8 mouse cellular contexts compared by ENCODE assay signal in genomic region chr9:37613911-37614280, GRCm38 (mm10). TPM values are rescaled to one million over a fixed set of nuclear protein-coding genes. Genes with fewer than 3 reads are reported as not detected.
DNase-seq lines count a peak whose midpoint lies in the region; ATAC-seq and TF ChIP-seq lines count a peak whose summit lies in the region.

No protein-coding gene starts in this region.

- H3K27me3 ChIP-seq in kidney, embryonic 16.5 days (ENCODE audit: insufficient read depth, low read length) = no peaks in the 10 kb centered on the region
- H3K27me3 ChIP-seq in hindbrain, embryonic 15.5 days = no peaks in the 10 kb centered on the region
- H3K27me3 ChIP-seq in midbrain, embryonic 14.5 days (ENCODE audit: control insufficient read depth, insufficient read depth, low read length) = no peaks in the 10 kb centered on the region

- intact Hi-C loops in left cerebral cortex, postnatal 25 days (cut with DNase I) = loop anchor here (2.0 kb wide), 4 partner anchors 39 to 183 kb away; partner anchors contain the start of gene Nrgn

- no peak for DNase-seq in kidney, postnatal 14 days
- DNase-seq in midbrain, embryonic 14.5 days = no peak
- DNase-seq in right cerebral cortex, adult 18-20 months = no peak
- no peak for DNase-seq in ovary, postnatal 36 days (ENCODE audit: low spot score)
- DNase-seq in left cerebral cortex, postnatal 25 days (ENCODE audit: low spot score in 2 of 2) = no peak

- H3K4me2 ChIP-seq in kidney, embryonic 16.5 days (replicated peaks; ENCODE audit: low read depth, low read length) = peak overlapping the region; percentile 88
- peak overlapping the region; percentile 61 for H3K4me2 ChIP-seq in hindbrain, embryonic 15.5 days
- peak overlapping the region; percentile 60 for H3K4me2 ChIP-seq in midbrain, embryonic 14.5 days (ENCODE audit: low read length)

- H3K36me3 ChIP-seq in kidney, embryonic 16.5 days (ENCODE audit: insufficient read depth, low read length) = no peaks in the 10 kb centered on the region
- no peaks in the 10 kb centered on the region for H3K36me3 ChIP-seq in hindbrain, embryonic 15.5 days
- H3K36me3 ChIP-seq in midbrain, embryonic 14.5 days (ENCODE audit: control insufficient read depth, insufficient read depth, low read length) = no peaks in the 10 kb centered on the region

- 0 out of 2 replicates have a peak overlapping the region, but pooled peaks have one; percentile 50 for H3K27ac ChIP-seq in kidney, embryonic 16.5 days (ENCODE audit: low read length)
- peak overlapping the region; percentile 36 for H3K27ac ChIP-seq in cortical plate, adult 2 months (ENCODE audit: insufficient read depth, low read length)
- H3K27ac ChIP-seq in hindbrain, embryonic 15.5 days (replicated peaks) = peak overlapping the region; percentile 82
- peak overlapping the region; percentile 70 for H3K27ac ChIP-seq in midbrain, embryonic 14.5 days (replicated peaks; ENCODE audit: low read depth, low read length)

- H3K9me3 ChIP-seq in kidney, embryonic 16.5 days (ENCODE audit: low read length) = no peaks in the 10 kb centered on the region
- no peaks in the 10 kb centered on the region for H3K9me3 ChIP-seq in hindbrain, embryonic 15.5 days
- no peaks in the 10 kb centered on the region for H3K9me3 ChIP-seq in midbrain, embryonic 14.5 days (ENCODE audit: control insufficient read depth, low read length)

- peak overlapping the region; percentile 82 for H3K4me3 ChIP-seq in kidney, embryonic 16.5 days (ENCODE audit: low read length)
- peak overlapping the region; percentile 60 for H3K4me3 ChIP-seq in cortical plate, adult 2 months (ENCODE audit: insufficient read depth, low read length)
- H3K4me3 ChIP-seq in hindbrain, embryonic 15.5 days = peak overlapping the region; percentile 50
- peak overlapping the region; percentile 57 for H3K4me3 ChIP-seq in midbrain, embryonic 14.5 days (replicated peaks; ENCODE audit: low read depth, low read length)

- TF ChIP-seq CTCF in cortical plate, adult 2 months (IDR thresholded peaks at IDR 0.05; ENCODE audit: extremely low read depth, insufficient read depth, low read length) = no peak

- H3K4me1 ChIP-seq in kidney, embryonic 16.5 days (ENCODE audit: insufficient read depth, low read length) = peaks cover 6% of the 10 kb centered on the region
- H3K4me1 ChIP-seq in cortical plate, adult 2 months (ENCODE audit: control insufficient read depth, insufficient read depth, low read length) = peaks cover 2% of the 10 kb centered on the region; the same call in 1 of the 2 replicates
- peaks cover 14% of the 10 kb centered on the region for H3K4me1 ChIP-seq in hindbrain, embryonic 15.5 days (replicated peaks)
- H3K4me1 ChIP-seq in midbrain, embryonic 14.5 days (ENCODE audit: control insufficient read depth, insufficient read depth, low read length) = peaks cover 6% of the 10 kb centered on the region

- WGBS in kidney, embryonic 16.5 days = 21% methylated on average over 6 of the region's 6 CpGs
- WGBS in hindbrain, embryonic 15.5 days = 23% methylated on average over 6 of the region's 6 CpGs
- WGBS in midbrain, embryonic 14.5 days = 20% methylated on average over 6 of the region's 6 CpGs

- TF ChIP-seq POLR2A in cortical plate, adult 2 months (IDR thresholded peaks at IDR 0.05; ENCODE audit: extremely low read depth, insufficient read depth, low read length) = no peak

- ATAC-seq in kidney, embryonic 16.5 days (ENCODE audit: low FRiP score, low TSS enrichment) = no peak
- ATAC-seq in hindbrain, embryonic 15.5 days (ENCODE audit: low FRiP score, low read depth) = peak; percentile 75; the same call in 1 of the 2 replicates
- no peak; the same call in 1 of the 2 replicates for ATAC-seq in midbrain, embryonic 14.5 days (ENCODE audit: low FRiP score, low TSS enrichment)

- H3K9ac ChIP-seq in kidney, embryonic 16.5 days (replicated peaks; ENCODE audit: low read length) = peak overlapping the region; percentile 71
- peak overlapping the region; percentile 67 for H3K9ac ChIP-seq in hindbrain, embryonic 15.5 days
- H3K9ac ChIP-seq in midbrain, embryonic 14.5 days (replicated peaks; ENCODE audit: low read length) = peak overlapping the region; percentile 50; the same call in 1 of the 2 replicates

RNA-seq across cellular contexts. Expression of gene Spa17, which starts 0.4 kb away (rescaled TPM):
- 6.1 and 6.6 TPM in 2 replicates for polyA plus RNA-seq in kidney, embryonic 16.5 days (2015; fragmentation: Nextera tagmentation; extraction: Ambion mirVana)
- 4.8 and 5.0 TPM in 2 replicates for polyA plus RNA-seq in cortical plate, adult 2 months (2012; rRNA removed)
- polyA plus RNA-seq in hindbrain, embryonic 15.5 days (2015; fragmentation: Nextera tagmentation; extraction: Ambion mirVana) = 10.5 and 11.2 TPM in 2 replicates
- 7.5 and 9.5 TPM in 2 replicates for polyA plus RNA-seq in midbrain, embryonic 14.5 days (2014; fragmentation: Nextera tagmentation; extraction: Ambion mirVana)
- total RNA-seq in left cerebral cortex, postnatal 25 days (2021) = 1 to 10 TPM; 1.1 to 1.7 TPM

RNA-seq across cellular contexts. Expression of gene Tbrg1, which starts 43.2 kb away (rescaled TPM):
- polyA plus RNA-seq in kidney, embryonic 16.5 days (2015; fragmentation: Nextera tagmentation; extraction: Ambion mirVana) = 146 and 147 TPM in 2 replicates
- polyA plus RNA-seq in cortical plate, adult 2 months (2012; rRNA removed) = 48.0 TPM in 2 replicates
- 86.4 and 88.3 TPM in 2 replicates for polyA plus RNA-seq in hindbrain, embryonic 15.5 days (2015; fragmentation: Nextera tagmentation; extraction: Ambion mirVana)
- polyA plus RNA-seq in midbrain, embryonic 14.5 days (2014; fragmentation: Nextera tagmentation; extraction: Ambion mirVana) = 89.5 and 91.6 TPM in 2 replicates
- 10 to 100 TPM; 53.0 to 54.5 TPM for total RNA-seq in left cerebral cortex, postnatal 25 days (2021)

RNA-seq across cellular contexts. Expression of gene Panx3, which starts 55.1 kb away (rescaled TPM):
- polyA plus RNA-seq in kidney, embryonic 16.5 days (2015; fragmentation: Nextera tagmentation; extraction: Ambion mirVana) = 0.06 TPM in 1 of 2 replicates, not detected in the other
- polyA plus RNA-seq in cortical plate, adult 2 months (2012; rRNA removed) = not detected in 2 replicates
- polyA plus RNA-seq in hindbrain, embryonic 15.5 days (2015; fragmentation: Nextera tagmentation; extraction: Ambion mirVana) = not detected in 2 replicates
- not detected in 2 replicates for polyA plus RNA-seq in midbrain, embryonic 14.5 days (2014; fragmentation: Nextera tagmentation; extraction: Ambion mirVana)
- total RNA-seq in left cerebral cortex, postnatal 25 days (2021) = not detected

RNA-seq across cellular contexts. Expression of gene Siae, which starts 58.4 kb away (rescaled TPM):
- 13.2 and 13.6 TPM in 2 replicates for polyA plus RNA-seq in kidney, embryonic 16.5 days (2015; fragmentation: Nextera tagmentation; extraction: Ambion mirVana)
- polyA plus RNA-seq in cortical plate, adult 2 months (2012; rRNA removed) = 22.2 and 24.2 TPM in 2 replicates
- 11.6 and 13.3 TPM in 2 replicates for polyA plus RNA-seq in hindbrain, embryonic 15.5 days (2015; fragmentation: Nextera tagmentation; extraction: Ambion mirVana)
- polyA plus RNA-seq in midbrain, embryonic 14.5 days (2014; fragmentation: Nextera tagmentation; extraction: Ambion mirVana) = 8.6 and 12.3 TPM in 2 replicates
- total RNA-seq in left cerebral cortex, postnatal 25 days (2021) = 10 to 100 TPM; 20.3 to 24.2 TPM
